Mouse (Mus musculus): ENCODE results near the gene H2al2a.

- no peak for TF ChIP-seq GATA1 (IDR thresholded peaks at IDR 0.05; ENCODE audit: borderline replicate concordance, low read length)
- TF ChIP-seq FLI1 (IDR thresholded peaks at IDR 0.05; ENCODE audit: low read length), result no peak
Observed at GRCm38 (mm10) chr2:18011226-18011625, 14.5 kb upstream of the H2al2a start.
